Mouse (Mus musculus) small intestine, adult 2 months (tissue): ENCODE results near the gene Adam19. TPM values are rescaled to one million over a fixed set of nuclear protein-coding genes. Genes with fewer than 3 reads are reported as not detected.

ENCODE experiments used
- H3K27ac ChIP-seq: fragments of 200-500 bp; 2 replicates; pipeline ENCODE4 v1.5.1; 2012; ENCODE audit warnings: low read depth, low read length, control low read depth, inconsistent platforms; ENCODE audit not compliant: insufficient read depth
- H3K27me3 ChIP-seq: fragments of 200-500 bp; 2 replicates; pipeline ENCODE4 v1.6.1; 2012; ENCODE audit warnings: mild to moderate bottlenecking, moderate library complexity, low read length, inconsistent platforms; ENCODE audit not compliant: control insufficient read depth, insufficient read depth
- H3K36me3 ChIP-seq: fragments of 200-500 bp; 2 replicates; pipeline ENCODE4 v1.6.1; 2012; ENCODE audit warnings: mild to moderate bottlenecking, low read length, control low read depth, inconsistent platforms; ENCODE audit not compliant: control insufficient read depth, insufficient read depth
- H3K4me1 ChIP-seq: fragments of 200-500 bp; 2 replicates; pipeline ENCODE4 v1.6.1; 2012; ENCODE audit warnings: low read length, inconsistent platforms, mixed read lengths; ENCODE audit not compliant: control insufficient read depth, insufficient read depth, insufficient read length
- H3K4me3 ChIP-seq: fragments of 200-500 bp; 2 replicates; pipeline ENCODE4 v1.5.1; 2012; ENCODE audit warnings: low read depth, mild to moderate bottlenecking, control low read depth, inconsistent platforms, low read length, moderate library complexity
- CTCF ChIP-seq: fragments of 200-500 bp; IDR thresholded peaks from 2 replicates; pipeline ENCODE4 v1.5.1; 2012; ENCODE audit warnings: low read depth, mild to moderate bottlenecking, control low read depth, inconsistent platforms, low read length, moderate library complexity, mixed read lengths; ENCODE audit not compliant: insufficient replicate concordance, insufficient read length; ENCODE audit errors: extremely low read depth
- POLR2A ChIP-seq: fragments of 200-500 bp; IDR thresholded peaks from 2 replicates; pipeline ENCODE4 v1.6.1; 2012; ENCODE audit warnings: low read depth, mild to moderate bottlenecking, control low read depth, inconsistent platforms, low read length, moderate library complexity
- WGBS: fragments of 180-500 bp; shearing (Covaris S2); methylation state at CpG from one replicate; pipeline ENCODE4 v1.1.7; 2018; 5-methylcytosine and 5-hydroxymethylcytosine counted together
- polyA plus RNA-seq: library from polyadenylated mRNA; depleted of rRNA; stranded (reverse); fragments of >200 nt; gene quantifications from 2 replicates; pipeline ENCODE4 v1.2.3, GENCODE M21; 2012

Gene Adam19
- polyA plus RNA-seq, 1 experiment, result 6.8 TPM

- no peaks in the 10 kb centered on the region for H3K27me3 ChIP-seq
- TF ChIP-seq CTCF, result no peak
- no peak for TF ChIP-seq POLR2A
- H3K36me3 ChIP-seq, result peaks cover 2% of the 10 kb centered on the region; the same call in 1 of the 2 replicates
- WGBS, result 58% methylated on average over 15 of the region's 15 CpGs
- peaks cover 7% of the 10 kb centered on the region; the same call in 1 of the 2 replicates for H3K4me1 ChIP-seq
- H3K4me3 ChIP-seq, result no peak overlapping the region
- peak overlapping the region; percentile 52 for H3K27ac ChIP-seq
Observed at GRCm38 (mm10) chr11:46073061-46073849, 17.5 kb downstream of the Adam19 start.

GRCm38 (mm10) chr11:46073850-46074688 is 18.3 kb downstream of the Adam19 start:
- TF ChIP-seq CTCF (no peak), POLR2A (no peak)
- H3K4me3 ChIP-seq, result no peak overlapping the region
- H3K4me1 ChIP-seq, result peaks cover 7% of the 10 kb centered on the region; the same call in 1 of the 2 replicates
- H3K27me3 ChIP-seq, result no peaks in the 10 kb centered on the region
- H3K27ac ChIP-seq, result peak overlapping the region; percentile 52
- 78% methylated on average over 17 of the region's 17 CpGs for WGBS
- H3K36me3 ChIP-seq, result peaks cover 2% of the 10 kb centered on the region

- TF ChIP-seq CTCF, result no peak
- no peak for TF ChIP-seq POLR2A
- Histone ChIP-seq H3K4me3 (no peak overlapping the region), H3K36me3 (peaks cover 2% of the 10 kb centered on the region), H3K27ac (peak overlapping the region; percentile 57), H3K4me1 (peaks cover 7% of the 10 kb centered on the region; the same call in 1 of the 2 replicates), H3K27me3 (no peaks in the 10 kb centered on the region)
- 52% methylated on average over 3 of the region's 3 CpGs for WGBS
Observed at GRCm38 (mm10) chr11:46075507-46075906, 19.7 kb downstream of the Adam19 start.

GRCm38 (mm10) chr11:46076442-46077158 is 20.8 kb downstream of the Adam19 start:
- H3K4me1 ChIP-seq, result peaks cover 5% of the 10 kb centered on the region; the same call in 1 of the 2 replicates
- WGBS, result 86% methylated on average over 11 of the region's 11 CpGs
- no peak for TF ChIP-seq POLR2A
- TF ChIP-seq CTCF, result no peak
- H3K27me3 ChIP-seq, result no peaks in the 10 kb centered on the region
- H3K4me3 ChIP-seq, result no peak overlapping the region
- H3K36me3 ChIP-seq, result peaks cover 2% of the 10 kb centered on the region
- peak overlapping the region; percentile 57 for H3K27ac ChIP-seq

- TF ChIP-seq CTCF (no peak), POLR2A (no peak)
- no peak overlapping the region for H3K4me3 ChIP-seq
- 81% methylated on average over 5 of the region's 5 CpGs for WGBS
- H3K36me3 ChIP-seq, result peaks cover 2% of the 10 kb centered on the region
- peak overlapping the region; percentile 57; the same call in 1 of the 2 replicates for H3K27ac ChIP-seq
- H3K4me1 ChIP-seq, result peaks cover 3% of the 10 kb centered on the region; the same call in 1 of the 2 replicates
- H3K27me3 ChIP-seq, result no peaks in the 10 kb centered on the region
Observed at GRCm38 (mm10) chr11:46077304-46077703, 21.5 kb downstream of the Adam19 start.

- H3K27ac ChIP-seq, result no peak overlapping the region
- H3K36me3 ChIP-seq, result peaks cover 2% of the 10 kb centered on the region; the same call in 1 of the 2 replicates
- WGBS, result 73% methylated on average over 7 of the region's 7 CpGs
- no peaks in the 10 kb centered on the region for H3K27me3 ChIP-seq
- TF ChIP-seq CTCF (no peak), POLR2A (no peak)
- H3K4me1 ChIP-seq, result peaks cover 3% of the 10 kb centered on the region; the same call in 1 of the 2 replicates
- no peak overlapping the region for H3K4me3 ChIP-seq
Observed at GRCm38 (mm10) chr11:46077732-46078375, 22.1 kb downstream of the Adam19 start.
